Mouse (Mus musculus) embryonic facial prominence, embryonic 12.5 days (tissue): ENCODE data around the gene Cops9. TPM values are rescaled to one million over a fixed set of nuclear protein-coding genes. Genes with fewer than 3 reads are reported as not detected.
A peak's percentile ranks its signal among the peaks of the same experiment; 100 is the strongest.

Source experiments
- ATAC-seq: fragments of 200-750 bp; cut with Nextera tagmentation; 2 replicates; pipeline ENCODE4 v1.8.0; 2017; ENCODE audit not compliant: insufficient number of reproducible peaks, insufficient read depth, low FRiP score, low TSS enrichment
- H3K27ac ChIP-seq: fragments of 300-500 bp; sonication (generic); 2 replicates; pipeline ENCODE4 v1.5.1; 2016; ENCODE audit warnings: mild to moderate bottlenecking
- H3K27me3 ChIP-seq: fragments of 300-500 bp; sonication (generic); 2 replicates; pipeline ENCODE4 v1.6.1; 2016; ENCODE audit warnings: mild to moderate bottlenecking, moderate library complexity
- H3K36me3 ChIP-seq: fragments of 300-500 bp; sonication (generic); 2 replicates; pipeline ENCODE4 v1.6.1; 2016; ENCODE audit warnings: mild to moderate bottlenecking
- H3K4me1 ChIP-seq: fragments of 300-500 bp; sonication (generic); 2 replicates; pipeline ENCODE4 v1.6.1; 2016
- H3K4me2 ChIP-seq: fragments of 300-500 bp; sonication (generic); replicated peaks from 2 replicates; pipeline ENCODE4 v1.6.1; 2016; ENCODE audit warnings: mild to moderate bottlenecking, moderate library complexity
- H3K4me3 ChIP-seq: fragments of 300-500 bp; sonication (generic); 2 replicates; pipeline ENCODE4 v1.5.1; 2016; ENCODE audit warnings: mild to moderate bottlenecking
- H3K9ac ChIP-seq: fragments of 300-500 bp; sonication (generic); 2 replicates; pipeline ENCODE4 v1.6.1; 2016; ENCODE audit warnings: mild to moderate bottlenecking, moderate library complexity
- H3K9me3 ChIP-seq: fragments of 300-500 bp; sonication (generic); 2 replicates; pipeline ENCODE4 v1.6.1; 2016; ENCODE audit warnings: mild to moderate bottlenecking, moderate library complexity
- WGBS: fragments of 180-500 bp; shearing (Covaris S2); methylation state at CpG from one replicate; pipeline ENCODE4 v1.1.7; 2016; 5-methylcytosine and 5-hydroxymethylcytosine counted together
- polyA plus RNA-seq: library from polyadenylated mRNA; unstranded; fragments of >200 nt; fragmentation: Nextera tagmentation; extraction: Ambion mirVana; gene quantifications from 2 replicates; pipeline ENCODE4 v1.2.1, GENCODE M21; 2016

Cops9 gene
- polyA plus RNA-seq, 1 experiment from 2014 or later: 340 TPM

GRCm38 (mm10) chr1:92644916-92645315 is 3.1 kb upstream of the Cops9 start:
- Histone ChIP-seq H3K27ac (no peak overlapping the region), H3K36me3 (no peaks in the 10 kb centered on the region), H3K4me2 (no peak overlapping the region), H3K4me1 (peaks cover 15% of the 10 kb centered on the region), H3K9ac (no peak overlapping the region), H3K9me3 (no peaks in the 10 kb centered on the region), H3K27me3 (0 out of 2 replicates have a peak, but pooled peaks cover 6% of the 10 kb centered on the region), H3K4me3 (no peak overlapping the region)
- ATAC-seq: no peak
- 76% methylated on average over 5 of the region's 5 CpGs for WGBS

- no peak overlapping the region for H3K4me3 ChIP-seq
- 0 out of 2 replicates have a peak, but pooled peaks cover 6% of the 10 kb centered on the region for H3K27me3 ChIP-seq
- WGBS: 79% methylated on average over 4 of the region's 4 CpGs
- no peaks in the 10 kb centered on the region for H3K9me3 ChIP-seq
- ATAC-seq: no peak
- H3K36me3 ChIP-seq: peaks cover 6% of the 10 kb centered on the region; the same call in 1 of the 2 replicates
- H3K27ac ChIP-seq: no peak overlapping the region
- H3K4me1 ChIP-seq: peaks cover 15% of the 10 kb centered on the region
- no peak overlapping the region for H3K9ac ChIP-seq
- H3K4me2 ChIP-seq: no peak overlapping the region
These were observed 1.9 kb upstream of the Cops9 start for GRCm38 (mm10) chr1:92643691-92644090.

- peaks cover 35% of the 10 kb centered on the region for H3K36me3 ChIP-seq
- H3K9me3 ChIP-seq: no peaks in the 10 kb centered on the region
- peaks cover 15% of the 10 kb centered on the region for H3K4me1 ChIP-seq
- H3K27me3 ChIP-seq: no peaks in the 10 kb centered on the region
- ATAC-seq: no peak
- no peak overlapping the region for H3K27ac ChIP-seq
- H3K9ac ChIP-seq: peak overlapping the region; percentile 94
- WGBS: 83% methylated on average over 6 of the region's 6 CpGs
- H3K4me3 ChIP-seq: peak overlapping the region; percentile 94; the same call in 1 of the 2 replicates
- H3K4me2 ChIP-seq: peak overlapping the region; percentile 95
These were observed 1.4 kb downstream of the Cops9 start for GRCm38 (mm10) chr1:92640393-92640792.

GRCm38 (mm10) chr1:92638736-92639135 is 3.0 kb downstream of the Cops9 start:
- H3K4me2 ChIP-seq: no peak overlapping the region
- no peak overlapping the region for H3K4me3 ChIP-seq
- H3K27me3 ChIP-seq: no peaks in the 10 kb centered on the region
- ATAC-seq: no peak
- 97% methylated on average over 4 of the region's 4 CpGs for WGBS
- H3K4me1 ChIP-seq: peaks cover 15% of the 10 kb centered on the region
- peaks cover 35% of the 10 kb centered on the region for H3K36me3 ChIP-seq
- H3K27ac ChIP-seq: no peak overlapping the region
- H3K9ac ChIP-seq: no peak overlapping the region
- H3K9me3 ChIP-seq: no peaks in the 10 kb centered on the region

- Histone ChIP-seq H3K36me3 (peaks cover 35% of the 10 kb centered on the region), H3K9ac (no peak overlapping the region), H3K4me1 (peaks cover 15% of the 10 kb centered on the region), H3K9me3 (no peaks in the 10 kb centered on the region), H3K27me3 (no peaks in the 10 kb centered on the region), H3K27ac (no peak overlapping the region), H3K4me3 (no peak overlapping the region), H3K4me2 (no peak overlapping the region)
- ATAC-seq: no peak
- WGBS: 92% methylated on average over 3 of the region's 3 CpGs
These were observed 3.6 kb downstream of the Cops9 start for GRCm38 (mm10) chr1:92638181-92638580.

- Histone ChIP-seq H3K9ac (no peak overlapping the region), H3K27me3 (no peaks in the 10 kb centered on the region), H3K27ac (no peak overlapping the region), H3K9me3 (no peaks in the 10 kb centered on the region), H3K4me3 (no peak overlapping the region), H3K4me2 (no peak overlapping the region), H3K36me3 (peaks cover 35% of the 10 kb centered on the region), H3K4me1 (peaks cover 15% of the 10 kb centered on the region)
- no peak for ATAC-seq
- WGBS: 93% methylated on average over 15 of the region's 15 CpGs
These were observed 4.1 kb downstream of the Cops9 start for GRCm38 (mm10) chr1:92637501-92638172.

GRCm38 (mm10) chr1:92636676-92637075 is 5.1 kb downstream of the Cops9 start:
- Histone ChIP-seq H3K4me3 (no peak overlapping the region), H3K9ac (no peak overlapping the region), H3K4me2 (no peak overlapping the region), H3K9me3 (no peaks in the 10 kb centered on the region), H3K27me3 (no peaks in the 10 kb centered on the region), H3K27ac (no peak overlapping the region), H3K4me1 (peaks cover 11% of the 10 kb centered on the region), H3K36me3 (peaks cover 35% of the 10 kb centered on the region)
- WGBS: 93% methylated on average over 11 of the region's 11 CpGs
- ATAC-seq: no peak

- 85% methylated on average over 8 of the region's 8 CpGs for WGBS
- Histone ChIP-seq H3K4me1 (peaks cover 9% of the 10 kb centered on the region), H3K27ac (no peak overlapping the region), H3K36me3 (peaks cover 35% of the 10 kb centered on the region), H3K27me3 (no peaks in the 10 kb centered on the region), H3K9ac (no peak overlapping the region), H3K4me2 (no peak overlapping the region), H3K9me3 (no peaks in the 10 kb centered on the region), H3K4me3 (no peak overlapping the region)
- no peak for ATAC-seq
These were observed 5.8 kb downstream of the Cops9 start for GRCm38 (mm10) chr1:92636015-92636414.

- Histone ChIP-seq H3K36me3 (peaks cover 35% of the 10 kb centered on the region), H3K9me3 (no peaks in the 10 kb centered on the region), H3K4me2 (no peak overlapping the region), H3K4me1 (no peaks in the 10 kb centered on the region), H3K27ac (peak overlapping the region; percentile 26; the same call in 1 of the 2 replicates), H3K4me3 (no peak overlapping the region), H3K27me3 (no peaks in the 10 kb centered on the region), H3K9ac (no peak overlapping the region)
- WGBS: 38% methylated on average over 4 of the region's 4 CpGs
- ATAC-seq: no peak
These were observed 6.7 kb downstream of the Cops9 start for GRCm38 (mm10) chr1:92634976-92635599.

GRCm38 (mm10) chr1:92634569-92634968 is 7.2 kb downstream of the Cops9 start:
- H3K9me3 ChIP-seq: no peaks in the 10 kb centered on the region
- peaks cover 35% of the 10 kb centered on the region for H3K36me3 ChIP-seq
- no peak overlapping the region for H3K9ac ChIP-seq
- ATAC-seq: no peak
- WGBS: 63% methylated on average over 1 of the region's 1 CpGs
- no peaks in the 10 kb centered on the region for H3K27me3 ChIP-seq
- peak overlapping the region; percentile 26; the same call in 1 of the 2 replicates for H3K27ac ChIP-seq
- H3K4me2 ChIP-seq: no peak overlapping the region
- H3K4me1 ChIP-seq: no peaks in the 10 kb centered on the region
- H3K4me3 ChIP-seq: no peak overlapping the region

- WGBS: 84% methylated on average over 8 of the region's 8 CpGs
- no peak overlapping the region for H3K4me2 ChIP-seq
- no peak overlapping the region for H3K4me3 ChIP-seq
- ATAC-seq: no peak
- no peak overlapping the region for H3K9ac ChIP-seq
- H3K9me3 ChIP-seq: no peaks in the 10 kb centered on the region
- H3K27me3 ChIP-seq: no peaks in the 10 kb centered on the region
- peaks cover 30% of the 10 kb centered on the region for H3K36me3 ChIP-seq
- no peaks in the 10 kb centered on the region for H3K4me1 ChIP-seq
- H3K27ac ChIP-seq: no peak overlapping the region
These were observed 8.1 kb downstream of the Cops9 start for GRCm38 (mm10) chr1:92633726-92634125.

- no peak overlapping the region for H3K4me2 ChIP-seq
These were observed 8.8 kb downstream of the Cops9 start for GRCm38 (mm10) chr1:92632948-92633347.

More at GRCm38 (mm10) chr1:92632948-92633347, 8.8 kb downstream of the Cops9 start:
- H3K27ac ChIP-seq: no peak overlapping the region
- ATAC-seq: no peak
- H3K27me3 ChIP-seq: peaks cover 4% of the 10 kb centered on the region; the same call in 1 of the 2 replicates
- peaks cover 22% of the 10 kb centered on the region for H3K36me3 ChIP-seq
- 70% methylated on average over 6 of the region's 6 CpGs for WGBS
- H3K9me3 ChIP-seq: no peaks in the 10 kb centered on the region
- H3K4me3 ChIP-seq: no peak overlapping the region
- no peaks in the 10 kb centered on the region for H3K4me1 ChIP-seq
- no peak overlapping the region for H3K9ac ChIP-seq
